Mouse (Mus musculus): ENCODE data around the gene Sphk2.
A peak's percentile ranks its signal among the peaks of the same experiment; 100 is the strongest.

Sphk2 gene

DNA sequence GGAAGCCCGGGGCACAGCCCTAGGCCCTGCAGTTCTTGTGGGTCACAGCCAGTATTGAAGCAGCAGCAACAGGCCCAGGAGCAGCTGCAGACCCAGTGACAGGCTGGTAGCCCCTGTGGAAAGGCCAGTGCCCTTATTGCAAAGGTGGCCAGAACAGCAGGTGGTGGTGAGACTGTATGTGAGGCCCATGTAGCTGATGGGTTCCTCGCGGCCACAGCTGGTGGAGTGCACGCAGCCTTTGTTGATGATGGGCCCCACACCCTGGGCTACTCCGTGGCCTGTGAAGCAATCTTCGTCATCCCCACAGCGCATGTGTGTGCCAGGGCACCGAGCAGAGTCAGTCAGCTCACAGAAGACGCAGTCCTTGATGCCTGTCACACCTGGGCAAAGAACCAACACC is 7.3 kb upstream of the Sphk2 start:
- DNase-seq (ENCODE audit: inconsistent age in 2 of 2, low spot score in 1 of 2) = no peak

DNA sequence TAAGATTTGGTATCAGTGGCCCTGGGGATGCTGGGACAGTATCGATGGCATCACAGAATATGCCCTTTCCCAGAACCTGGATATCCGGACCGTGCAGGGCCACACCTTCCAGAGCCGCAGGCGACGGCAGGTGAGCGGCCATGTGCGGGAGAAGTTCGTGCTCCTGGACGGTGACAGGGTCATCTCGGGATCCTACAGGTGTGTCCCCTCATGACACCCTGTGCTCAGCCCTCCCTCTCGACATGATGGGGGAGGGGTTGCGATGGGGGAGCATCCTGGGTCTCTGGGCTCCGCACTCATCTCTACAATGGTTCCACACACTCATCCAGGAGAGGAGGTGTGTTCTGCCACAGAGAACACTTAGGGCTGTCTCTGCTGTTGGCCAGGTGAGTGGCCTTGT is 6.0 kb upstream of the Sphk2 start:
- DNase-seq (ENCODE audit: inconsistent age in 2 of 2, low spot score in 1 of 2) = peak in 1 of 2 experiments; percentile 20

DNA sequence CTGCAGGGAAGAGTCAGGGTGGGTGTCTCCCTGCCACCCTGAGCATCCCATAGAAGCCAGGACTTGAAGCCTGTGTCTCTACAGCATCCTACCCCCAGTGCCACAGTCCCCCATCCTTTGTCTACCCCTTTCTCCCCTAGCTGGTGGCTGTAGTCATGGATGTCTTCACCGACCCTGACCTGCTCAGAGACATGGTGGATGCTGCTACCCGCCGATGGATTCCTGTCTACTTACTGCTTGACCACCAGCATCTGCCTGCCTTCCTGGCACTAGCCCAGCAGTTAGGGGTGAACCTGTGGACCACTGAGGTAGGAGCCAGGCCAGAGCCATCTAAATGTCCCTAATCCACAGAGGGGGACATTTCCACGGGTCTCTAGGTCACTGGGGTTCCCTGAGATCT is 5.5 kb upstream of the Sphk2 start:
- DNase-seq (ENCODE audit: inconsistent age in 2 of 2, low spot score in 1 of 2) = peak in 1 of 2 experiments; percentile 12

DNA sequence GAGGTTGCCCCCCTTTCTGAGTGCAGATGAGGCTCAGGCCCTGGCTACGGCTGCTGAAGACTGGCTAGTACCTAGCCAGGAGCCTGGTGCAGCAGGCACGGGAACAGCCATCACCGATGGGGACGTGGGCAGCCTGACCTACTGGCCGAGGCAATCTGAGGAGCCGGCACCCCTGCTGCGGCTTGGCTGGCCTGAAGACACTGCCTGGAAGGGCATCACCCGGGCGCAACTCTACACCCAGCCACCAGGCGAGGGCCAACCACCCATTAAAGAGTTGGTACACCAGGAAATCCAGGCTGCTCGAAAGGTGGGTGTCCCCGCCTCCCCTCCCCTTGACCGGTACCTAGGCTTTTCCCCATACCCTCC is 4.5 kb upstream of the Sphk2 start:
- DNase-seq (ENCODE audit: inconsistent age in 2 of 2, low spot score in 1 of 2) = peak in 1 of 2 experiments; percentile 21

DNA sequence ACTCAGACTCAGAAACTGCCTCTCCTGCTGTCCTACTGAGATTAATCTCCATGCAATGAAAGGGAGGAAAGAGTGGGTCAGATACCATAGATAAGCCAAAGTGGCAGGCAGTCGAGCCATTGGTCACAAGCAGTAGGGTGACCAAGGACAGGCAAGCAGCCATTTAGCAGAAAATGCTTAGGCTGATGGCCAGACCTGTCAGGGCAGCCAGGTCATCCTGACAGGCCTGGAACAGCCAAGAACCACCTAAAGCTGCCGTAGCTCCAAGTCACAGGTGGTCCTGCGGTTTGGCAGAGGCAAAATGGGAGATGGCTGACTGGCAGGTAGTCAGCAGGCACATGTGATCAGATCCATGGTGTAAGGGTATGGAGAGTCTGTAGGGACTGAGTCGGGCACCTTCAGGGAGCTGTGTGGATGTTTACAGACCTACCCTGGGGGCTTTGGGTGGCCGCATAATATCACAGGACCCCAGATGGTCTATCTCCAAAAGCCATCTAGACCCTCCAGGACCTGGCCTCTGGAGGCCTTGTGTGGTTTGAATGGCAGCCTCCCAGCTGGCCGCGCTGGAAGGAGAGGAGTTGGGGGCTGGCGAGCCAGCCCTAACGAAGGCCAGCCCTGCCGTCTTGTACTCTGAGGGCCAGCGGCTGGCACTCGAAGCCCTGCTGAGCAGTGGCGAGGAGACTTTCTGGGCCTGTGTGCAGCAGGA is 4.0 kb upstream of the Sphk2 start:
- peak in 1 of 2 experiments; percentile 12 for DNase-seq (ENCODE audit: inconsistent age in 2 of 2, low spot score in 1 of 2)

DNA sequence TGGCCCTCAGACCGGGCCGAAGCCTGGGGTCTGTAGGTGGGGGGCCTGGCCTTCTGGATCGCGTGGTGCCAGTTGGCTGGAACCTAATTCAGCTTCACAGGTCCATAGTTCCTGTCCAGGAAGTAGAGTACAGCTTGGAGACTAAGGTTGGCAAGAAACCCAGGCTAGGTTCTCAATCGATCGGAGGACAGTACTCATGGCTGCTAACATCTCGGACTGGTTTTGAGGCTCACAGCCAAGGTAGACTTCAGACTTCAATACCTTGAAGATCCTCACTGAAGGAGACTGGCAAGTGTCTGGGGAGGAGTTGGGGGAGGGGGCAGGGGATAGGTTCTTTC is 3.4 kb upstream of the Sphk2 start:
- no peak for DNase-seq (ENCODE audit: inconsistent age in 2 of 2, low spot score in 1 of 2)

DNA sequence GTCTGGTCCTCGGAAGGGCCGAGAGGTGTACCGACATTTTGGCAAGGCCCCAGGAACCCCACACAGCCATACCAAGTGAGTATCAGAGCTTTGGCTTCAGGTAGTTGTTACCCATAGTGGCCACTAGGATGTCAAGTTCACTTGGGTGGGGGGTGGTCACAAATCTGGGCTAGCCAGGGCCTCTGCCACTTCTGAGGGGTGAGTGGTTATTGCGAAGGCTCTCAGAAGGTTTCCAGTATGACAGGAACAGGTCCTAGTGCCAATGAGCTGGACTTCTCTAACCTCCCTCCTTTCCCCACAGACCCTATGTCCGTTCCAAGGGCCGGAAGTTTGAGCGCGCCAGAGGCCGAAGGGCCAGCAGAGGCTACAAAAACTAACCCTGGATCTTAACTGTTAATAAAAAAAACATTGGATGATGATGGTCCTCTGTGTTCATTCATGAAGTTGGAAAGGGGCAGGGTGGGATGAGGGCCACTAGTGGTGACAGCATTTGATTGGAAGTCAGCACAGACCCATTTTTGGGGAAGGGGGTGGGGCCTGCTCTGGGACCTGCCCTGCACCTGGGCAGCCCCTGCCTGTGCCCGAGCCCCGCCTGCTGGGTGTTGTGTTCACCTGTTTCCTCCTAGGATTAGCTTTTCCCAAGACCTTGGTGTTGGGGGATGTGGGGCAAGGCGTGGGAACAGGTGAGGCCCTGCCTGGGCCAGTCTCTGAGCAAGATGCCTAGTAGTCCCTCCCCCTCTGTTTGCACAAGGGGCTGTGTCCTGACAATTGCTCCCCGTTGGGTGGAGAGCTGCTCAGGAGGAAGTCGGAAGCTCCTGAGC is 2.8 kb upstream of the Sphk2 start, which contains the start of gene Fam83e:
TSS of gene Fam83e (plus strand) at position 800 of the 821 bp plus-strand sequence.
- DNase-seq (ENCODE audit: inconsistent age in 2 of 2, low spot score in 1 of 2) = peak; percentile 21 to 46

DNA sequence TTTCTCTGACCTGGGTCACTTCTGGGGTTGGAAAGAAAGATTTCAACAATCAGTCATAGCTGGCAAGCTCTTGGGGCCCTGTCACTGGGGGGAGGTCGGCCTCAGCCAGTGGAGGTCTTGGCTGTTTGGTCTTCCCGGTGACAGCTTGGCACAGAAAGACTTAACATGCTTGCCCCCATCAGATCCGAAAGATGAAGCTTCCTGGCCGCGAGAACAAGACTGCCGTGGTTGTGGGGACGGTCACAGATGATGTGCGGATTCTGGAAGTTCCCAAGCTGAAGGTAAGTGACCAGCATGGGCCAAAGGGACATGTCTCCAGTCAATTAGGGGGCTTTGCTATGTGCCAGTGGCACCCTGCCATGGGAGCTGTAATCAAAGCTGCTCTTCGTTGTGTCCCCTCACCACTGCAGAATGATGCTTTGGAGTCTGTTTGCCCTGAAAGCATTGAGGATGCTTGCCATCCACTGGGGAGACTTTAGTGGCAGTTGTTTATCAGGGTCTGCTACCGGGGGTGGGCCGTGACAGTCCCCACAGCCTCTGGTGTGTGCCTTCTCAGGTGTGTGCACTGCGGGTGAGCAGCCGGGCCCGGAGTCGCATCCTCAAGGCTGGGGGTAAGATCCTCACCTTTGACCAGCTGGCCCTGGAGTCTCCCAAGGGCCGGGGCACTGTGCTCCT is 2.1 kb upstream of the Sphk2 start:
- peak; percentile 21 to 46 for DNase-seq (ENCODE audit: inconsistent age in 2 of 2, low spot score in 1 of 2)

DNA sequence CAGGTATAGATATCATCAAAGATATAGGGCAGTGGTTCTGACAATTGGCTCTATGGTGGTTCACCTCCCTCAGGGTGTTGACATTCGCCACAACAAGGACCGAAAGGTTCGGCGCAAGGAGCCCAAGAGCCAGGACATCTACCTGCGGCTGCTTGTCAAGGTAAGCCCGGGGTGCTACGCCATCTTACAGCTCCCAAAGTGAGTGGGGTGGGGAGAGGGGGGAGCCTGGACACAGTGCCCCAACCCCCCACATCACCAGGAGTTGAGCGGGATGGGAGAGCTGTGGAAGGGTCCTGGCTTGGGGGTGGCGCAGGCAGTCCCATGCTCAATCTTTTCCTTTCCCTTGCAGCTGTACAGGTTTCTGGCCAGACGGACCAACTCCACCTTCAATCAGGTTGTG is 1.4 kb upstream of the Sphk2 start:
- peak; percentile 29 to 54 for DNase-seq (ENCODE audit: inconsistent age in 2 of 2, low spot score in 1 of 2)

DNA sequence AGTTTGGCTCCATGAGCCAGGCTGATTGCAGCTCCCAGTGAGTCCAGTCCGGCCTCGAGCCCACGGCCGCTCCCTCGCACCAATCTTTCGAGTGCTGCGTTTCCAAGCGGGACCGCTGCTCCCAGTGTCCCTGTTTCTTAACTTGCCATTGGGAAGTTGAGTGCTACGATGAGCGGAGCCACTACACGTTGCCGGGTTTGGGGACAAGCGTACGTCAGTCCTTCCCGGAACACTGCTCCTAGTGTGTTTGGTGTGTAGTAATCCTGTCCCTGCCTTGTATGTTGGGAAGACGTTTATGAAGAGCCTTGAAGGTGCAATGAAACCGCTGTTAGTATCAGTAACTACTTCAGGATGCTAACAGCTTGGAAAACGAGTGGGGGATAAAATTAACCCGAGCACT is 529 bp upstream of the Sphk2 start:
- no peak for DNase-seq (ENCODE audit: inconsistent age in 2 of 2, low spot score in 1 of 2)

DNA sequence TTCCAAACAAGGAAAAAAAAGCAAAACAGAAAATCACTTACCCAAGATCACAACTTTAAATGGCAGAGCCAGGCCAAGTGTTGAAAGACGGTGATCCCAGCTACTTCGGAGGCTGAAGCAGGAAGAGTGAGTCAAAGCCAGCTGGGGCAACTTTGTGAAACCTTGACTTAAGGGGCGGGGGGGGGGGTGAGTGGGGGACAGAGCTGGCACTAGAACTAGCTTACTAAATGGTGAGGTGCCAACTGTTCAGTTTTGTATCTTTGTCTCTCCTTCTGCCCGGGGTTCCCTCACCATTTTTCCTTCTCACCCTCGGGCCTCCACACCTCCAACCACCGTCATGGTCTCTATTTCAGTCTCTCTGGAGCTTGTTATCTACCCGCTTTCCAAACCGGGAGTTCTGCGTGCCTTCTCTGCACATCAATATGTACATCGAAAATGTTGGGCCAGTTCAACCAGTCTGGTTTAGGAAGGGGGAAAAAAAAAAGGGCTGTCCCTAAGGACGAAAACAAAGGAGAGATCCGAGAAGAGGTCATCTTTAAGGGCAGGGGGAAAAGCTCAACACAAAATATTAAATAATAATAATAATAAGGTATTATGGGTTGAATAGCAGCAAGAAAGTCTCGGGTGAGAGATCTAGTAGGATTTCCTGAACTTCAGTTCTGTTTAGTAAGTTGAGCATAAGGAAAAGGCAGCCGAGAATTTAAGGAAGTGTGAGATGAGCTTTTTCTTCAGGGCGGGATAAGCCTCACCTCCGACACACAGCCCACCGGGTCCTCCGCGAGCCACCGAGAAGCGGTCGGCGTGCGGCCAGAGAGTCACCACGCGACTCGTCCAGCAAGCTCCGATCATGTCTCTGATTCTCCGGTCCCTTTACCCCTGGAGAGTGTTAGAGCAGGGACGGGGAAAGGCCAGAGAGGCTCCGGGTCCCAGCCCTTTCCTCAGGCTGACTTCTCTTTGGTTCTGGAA is 567 bp downstream of the Sphk2 start:
- peak; percentile 26 to 83 for DNase-seq (ENCODE audit: inconsistent age in 2 of 2, low spot score in 1 of 2)

DNA sequence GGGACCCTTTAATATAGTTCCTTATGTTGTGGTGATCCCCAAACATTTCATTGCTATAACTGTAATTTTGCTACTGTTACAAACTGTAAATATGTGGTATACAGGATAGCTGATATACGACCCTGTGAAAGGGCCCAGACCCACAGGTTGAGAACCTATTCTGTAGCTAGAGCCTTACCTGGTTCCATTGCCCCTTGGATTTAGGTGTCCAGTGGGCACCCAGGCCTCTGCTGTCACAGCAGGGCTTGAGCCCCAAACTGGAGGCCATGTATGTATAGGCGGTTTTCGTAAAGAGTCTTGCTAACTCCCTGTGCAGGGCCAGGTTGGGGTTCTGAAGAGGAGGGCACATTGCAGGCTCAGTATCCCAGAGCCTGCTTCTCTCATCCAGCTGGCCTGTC is 1.3 kb downstream of the Sphk2 start:
- peak in 1 of 2 experiments; percentile 18 for DNase-seq (ENCODE audit: inconsistent age in 2 of 2, low spot score in 1 of 2)

DNA sequence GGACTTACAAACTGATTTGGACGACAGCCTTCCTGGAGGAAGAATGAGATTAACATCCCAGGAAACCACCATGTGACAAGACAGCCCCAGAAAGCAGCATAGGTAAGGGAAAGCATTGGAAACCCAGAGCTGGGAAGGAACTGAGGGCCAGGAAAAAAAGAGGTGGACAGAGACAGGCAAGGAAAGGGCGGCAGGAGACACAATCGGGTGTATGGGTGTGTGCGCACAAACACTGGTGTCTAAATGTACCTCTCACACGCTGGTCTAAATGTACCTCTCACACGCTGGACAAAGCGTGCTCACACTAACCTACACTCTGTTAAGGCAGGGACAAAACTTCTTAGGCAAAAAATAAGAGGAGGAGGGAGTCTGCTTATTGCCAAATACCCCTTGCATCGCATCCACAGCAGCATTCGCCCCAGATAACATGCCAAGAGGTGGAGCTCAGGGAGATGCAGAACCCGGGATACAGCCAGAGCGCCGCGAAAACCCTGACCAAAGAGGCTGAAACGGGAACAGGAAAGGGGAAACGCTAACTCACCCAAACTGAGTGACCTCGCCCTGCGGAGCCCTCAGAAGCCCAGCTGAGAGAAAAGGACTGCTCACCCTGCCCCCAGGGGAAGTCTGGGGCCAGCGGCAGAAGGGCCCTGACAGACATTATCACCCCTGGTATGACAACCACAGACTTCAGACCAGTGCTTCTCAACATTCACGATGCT is 1.9 kb downstream of the Sphk2 start:
- DNase-seq (ENCODE audit: inconsistent age in 2 of 2, low spot score in 1 of 2) = peak; percentile 51 to 67

DNA sequence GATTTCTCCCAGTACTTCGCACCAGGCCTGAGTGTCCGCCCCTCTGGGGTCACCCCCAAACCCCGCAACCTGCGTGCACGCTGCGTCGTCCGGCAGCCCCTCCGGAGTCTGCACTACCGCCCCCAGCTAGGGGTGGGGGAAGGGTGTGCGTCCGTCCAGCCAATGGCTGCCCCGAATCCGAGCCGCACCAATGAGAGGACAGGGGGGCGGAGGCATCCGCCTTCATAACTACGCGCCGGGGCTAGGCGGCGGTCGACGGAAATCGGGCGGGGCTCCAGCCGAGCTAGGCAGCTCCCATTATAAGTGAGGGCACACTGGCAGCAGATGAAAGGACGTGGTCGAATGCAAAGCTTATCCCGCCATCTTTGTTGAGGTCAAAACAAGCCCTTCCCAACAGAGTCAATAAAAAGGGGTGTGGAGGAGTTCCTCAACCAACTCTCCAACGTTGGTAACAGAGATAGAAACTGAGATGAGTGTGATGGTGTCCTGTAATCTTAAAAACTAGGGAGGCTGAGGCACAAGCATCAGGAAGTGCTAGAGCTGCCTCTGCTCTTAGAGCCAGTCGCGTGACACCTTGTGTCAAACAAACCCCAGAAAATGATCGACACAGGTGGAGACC is 2.6 kb downstream of the Sphk2 start, which contains the start of gene Rpl18:
TSS of gene Rpl18 (plus strand) at position 368 of the 619 bp plus-strand sequence.
- DNase-seq (ENCODE audit: inconsistent age in 2 of 2, low spot score in 1 of 2) = peak; percentile 99

DNA sequence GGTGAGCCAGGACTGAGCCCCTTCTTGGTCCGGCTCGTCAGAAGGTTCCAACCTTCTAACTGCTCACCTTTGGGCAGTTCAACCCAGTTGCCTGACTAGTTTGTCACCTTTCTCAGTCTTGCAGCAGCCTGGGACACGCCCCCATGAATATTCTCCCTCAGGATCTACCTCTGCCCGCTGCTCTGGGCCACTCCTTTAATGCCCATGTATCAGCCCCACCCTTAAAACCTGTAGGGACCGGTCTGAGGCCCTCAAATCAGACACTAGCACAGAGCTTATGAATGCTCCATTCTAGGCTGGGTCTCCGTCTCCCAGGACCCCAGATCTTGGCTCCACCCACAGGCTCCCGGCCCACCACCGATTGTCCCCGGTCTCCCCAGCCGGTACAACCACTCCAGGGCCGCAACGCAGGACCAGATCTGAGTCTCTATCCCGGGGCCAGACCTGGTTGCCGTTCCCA is 3.1 kb downstream of the Sphk2 start:
- no peak for DNase-seq (ENCODE audit: inconsistent age in 2 of 2, low spot score in 1 of 2)

DNA sequence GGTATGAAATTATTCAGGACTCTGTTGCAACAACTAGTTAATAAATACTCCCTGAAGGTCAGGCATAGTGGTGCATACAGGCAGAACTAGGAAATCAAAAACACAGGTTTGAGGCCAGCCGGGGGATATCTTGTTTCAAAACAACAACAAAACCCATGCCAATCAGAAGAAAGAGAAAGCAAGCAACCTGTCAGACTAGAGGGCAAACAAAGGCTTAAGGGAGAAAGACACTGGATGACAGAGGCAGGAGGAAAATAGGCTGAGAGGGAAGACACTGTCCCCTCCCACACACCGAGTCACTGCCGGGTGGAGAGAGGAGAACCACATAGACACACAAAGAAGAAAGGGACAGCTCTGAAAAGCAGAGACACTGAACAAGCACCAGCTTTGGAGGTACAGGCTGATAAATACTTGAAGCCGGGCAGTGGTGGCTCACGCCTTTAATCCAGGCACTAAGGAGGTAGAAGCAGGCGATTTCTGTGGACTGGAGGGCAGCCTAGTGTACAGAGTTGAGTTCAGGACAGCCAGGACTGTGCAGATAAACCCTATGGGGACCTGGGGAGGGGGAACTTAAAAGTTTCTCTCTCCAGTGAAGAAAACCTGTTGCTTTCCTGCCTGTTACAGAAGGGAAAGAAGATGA is 3.8 kb downstream of the Sphk2 start:
- DNase-seq (ENCODE audit: inconsistent age in 2 of 2, low spot score in 1 of 2) = peak; percentile 42 to 73

DNA sequence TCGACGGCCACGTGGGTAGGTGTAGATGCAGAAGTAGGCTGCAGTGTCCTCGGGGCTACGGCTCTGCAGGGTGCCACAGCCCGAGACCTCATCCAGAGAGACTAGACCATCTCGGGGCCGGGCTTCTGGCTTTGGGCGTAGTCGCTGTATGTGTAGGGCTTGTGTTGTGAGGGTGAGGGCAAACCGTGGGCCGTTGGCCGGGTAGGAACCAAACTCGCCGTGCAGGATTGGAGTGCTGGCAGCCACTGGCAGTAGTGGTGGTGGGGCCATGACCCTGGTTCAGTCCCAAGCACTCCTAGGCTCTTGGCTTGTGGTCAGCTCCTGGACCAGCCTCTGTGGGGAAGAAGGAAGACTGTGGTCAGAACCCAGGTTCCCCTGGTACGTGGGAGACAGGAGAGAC is 4.4 kb downstream of the Sphk2 start:
- DNase-seq (ENCODE audit: inconsistent age in 2 of 2, low spot score in 1 of 2) = peak; percentile 60 to 68

DNA sequence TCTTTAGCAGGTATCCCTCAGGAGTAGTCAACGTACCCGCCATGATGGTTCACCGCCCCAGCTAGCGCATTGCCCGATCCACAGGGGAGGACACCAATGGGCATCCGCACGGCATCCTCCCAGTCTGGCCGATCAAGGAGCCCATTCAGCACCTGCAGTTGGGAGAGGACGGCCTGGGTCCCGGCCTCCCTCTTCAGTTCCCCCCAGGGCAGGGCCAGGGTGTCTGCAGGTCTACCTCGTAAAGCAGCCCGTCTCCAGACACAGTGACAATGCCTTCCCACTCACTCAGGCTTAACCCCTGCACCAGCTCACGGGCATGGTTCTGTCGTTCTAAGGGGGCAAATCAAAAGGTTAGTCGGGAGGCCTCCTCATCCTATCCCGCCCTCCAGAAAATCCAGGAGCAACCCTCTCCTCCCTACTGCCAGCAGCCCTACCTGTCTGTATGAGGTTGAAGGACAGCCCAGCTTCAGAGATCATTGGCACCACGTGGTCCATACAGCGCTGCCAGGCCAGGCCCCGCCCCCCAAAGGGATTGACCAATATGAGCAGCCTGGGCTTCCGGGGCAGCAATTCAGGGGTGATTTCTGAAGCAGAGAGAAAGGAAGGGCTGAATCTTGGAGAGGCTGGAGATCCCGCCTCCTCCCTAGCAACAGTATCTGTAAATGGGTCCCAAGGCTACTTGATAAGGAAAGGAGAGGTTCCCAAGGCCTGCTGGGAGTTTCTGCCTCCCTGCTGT is 5.6 kb downstream of the Sphk2 start:
- DNase-seq (ENCODE audit: inconsistent age in 2 of 2, low spot score in 1 of 2) = peak; percentile 89 to 95

Data from adrenal gland, adult (tissue).